Mouse (Mus musculus): ENCODE measurements at regions not wholly inside any gene's neighbourhood (a gene's known extent, or its start where the extent isn't known, plus 50 kb on each side); places are given as distances from the start of the nearest gene placed in this dataset.

DNA sequence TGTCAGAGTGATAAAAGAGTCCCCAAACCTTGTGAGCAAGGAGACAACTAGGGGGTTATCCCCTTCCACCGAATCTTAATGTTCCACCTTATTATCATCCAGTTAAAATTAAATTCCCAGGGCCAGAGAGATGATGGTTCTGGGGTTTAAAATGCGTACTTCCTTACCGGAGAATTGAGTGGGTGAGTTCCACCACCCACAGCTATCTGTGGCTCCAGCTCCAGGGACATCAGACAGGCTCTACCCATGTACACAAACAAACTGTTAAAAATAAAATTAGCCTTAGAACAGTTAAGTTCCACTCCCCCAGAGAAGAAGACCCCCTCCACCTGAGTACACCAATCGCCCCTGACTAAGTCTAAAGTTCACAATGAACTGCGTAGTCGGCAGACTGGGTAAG, 52.0 kb upstream of the Mgat5 start:
- DNase-seq (ENCODE audit: low read depth, low spot score), result no peak

DNA sequence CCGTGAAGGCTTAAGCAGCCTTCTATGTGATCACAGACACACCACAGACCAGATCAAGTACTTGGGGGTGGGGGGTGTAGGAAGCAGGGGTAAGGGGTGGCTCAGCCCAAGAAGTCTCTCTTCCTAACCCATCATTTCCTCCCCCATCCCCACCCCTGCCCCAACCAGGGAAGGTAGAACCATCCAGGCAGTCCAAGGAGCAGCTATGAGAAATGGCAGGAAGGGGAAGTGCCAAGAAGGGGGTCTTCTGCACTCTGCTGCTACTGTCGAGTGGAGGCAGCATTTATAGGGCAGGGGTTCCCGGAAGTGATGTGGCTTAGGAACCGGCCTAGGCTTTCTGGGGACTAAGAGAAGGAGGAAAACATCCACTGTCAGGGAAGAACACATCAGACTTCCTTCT, 69.3 kb upstream of the Mgat5 start:
- DNase-seq (ENCODE audit: low read depth, low spot score), result no peak

DNA sequence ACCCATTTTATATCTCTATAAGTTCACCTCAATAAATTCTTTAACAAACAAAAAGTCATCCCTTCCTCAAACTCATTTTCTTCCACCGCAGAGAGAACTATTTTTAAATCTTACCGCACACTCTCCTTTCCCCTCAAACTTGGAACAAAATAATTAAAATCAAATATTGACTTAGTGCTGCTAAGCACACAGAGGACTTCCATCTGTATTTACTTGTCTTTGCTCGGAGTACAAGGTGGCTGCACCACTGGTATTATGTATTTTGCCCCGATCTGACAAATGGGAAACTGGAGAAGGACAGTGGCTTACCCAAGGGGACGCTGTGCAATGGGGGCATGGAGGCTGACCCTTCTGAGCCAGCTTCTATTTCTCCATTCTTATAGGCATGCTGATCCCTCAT, 72.9 kb upstream of the Mgat5 start:
- DNase-seq (ENCODE audit: low read depth, low spot score), result no peak

DNA sequence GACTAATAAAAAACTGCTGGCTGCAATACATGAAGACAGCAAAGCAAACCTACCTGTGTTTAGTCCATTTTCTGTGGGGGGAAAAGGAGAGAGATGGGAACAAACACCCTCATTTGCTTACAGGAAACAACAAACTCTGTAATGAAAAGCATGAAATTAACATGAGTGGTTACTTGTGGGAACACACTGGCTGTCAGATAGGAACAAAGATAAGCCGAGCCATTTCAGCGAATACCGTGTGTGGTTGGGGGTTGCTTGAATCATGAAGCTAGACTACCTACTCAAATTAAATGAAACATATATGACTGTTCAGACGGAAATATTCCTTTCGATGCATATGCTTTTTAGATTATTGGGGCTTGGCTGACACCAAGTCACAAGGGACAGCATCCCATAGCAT, 80.0 kb upstream of the Mgat5 start:
- DNase-seq (ENCODE audit: low read depth, low spot score), result no peak

DNA sequence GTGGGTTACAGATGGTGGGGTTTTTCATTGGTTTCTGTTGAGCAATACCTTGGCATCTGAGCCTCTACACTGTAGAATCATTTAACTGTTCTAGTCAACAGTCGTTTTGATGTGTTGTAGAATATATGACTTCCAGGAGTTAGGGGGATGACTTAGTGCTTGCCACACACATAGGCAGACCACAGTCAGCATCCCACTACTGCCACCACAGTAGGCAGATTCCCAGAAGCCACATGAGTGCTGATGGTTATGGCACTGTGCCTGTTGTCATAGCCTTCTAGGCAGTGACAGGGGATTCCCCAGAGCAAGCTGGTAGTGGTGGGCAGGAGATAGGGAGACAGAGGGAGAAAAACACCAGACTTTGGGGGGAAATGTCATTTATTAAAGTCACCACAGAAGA, 86.8 kb upstream of the Mgat5 start:
- no peak for DNase-seq (ENCODE audit: low read depth, low spot score)

DNA sequence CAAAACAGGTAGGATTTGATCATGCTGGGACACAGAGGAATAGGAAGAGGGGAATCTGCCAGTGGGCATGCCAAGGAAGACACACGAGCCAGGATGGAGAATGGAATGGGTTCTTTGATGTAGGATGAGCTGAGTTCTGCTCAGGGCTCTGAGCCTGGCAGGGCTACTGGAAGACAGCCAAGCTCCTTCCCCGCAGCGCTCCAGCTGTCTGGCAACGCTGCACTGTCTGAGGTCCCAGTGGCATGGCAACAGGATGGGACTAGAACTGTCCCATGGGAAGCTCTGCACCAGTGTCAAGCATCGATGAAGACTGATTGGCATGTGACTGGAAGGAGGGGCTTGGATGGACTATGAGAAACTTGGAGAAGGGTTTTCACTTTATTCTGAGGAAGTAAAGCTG, 97.3 kb upstream of the Mgat5 start:
- no peak for DNase-seq (ENCODE audit: low read depth, low spot score)

DNA sequence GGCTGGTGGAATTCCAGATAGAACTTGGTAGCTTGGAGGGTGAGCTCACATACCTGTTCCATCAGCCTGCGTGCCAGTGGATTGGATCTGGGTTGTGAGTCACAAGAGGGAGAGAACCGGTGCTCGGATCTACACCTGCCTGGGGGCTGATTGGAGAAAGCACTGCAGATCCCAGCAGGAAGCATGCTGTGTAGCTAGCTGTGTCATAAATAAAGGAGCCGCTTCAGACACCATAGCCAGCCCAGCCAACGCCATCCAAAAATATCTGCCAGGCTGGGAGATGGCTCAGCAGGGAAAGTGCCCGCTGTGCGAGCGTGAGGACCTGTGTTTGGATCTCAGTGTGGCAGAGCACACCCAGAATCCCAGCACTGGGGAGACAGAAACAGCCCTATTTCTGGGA, 99.0 kb upstream of the Mgat5 start:
- DNase-seq (ENCODE audit: low read depth, low spot score), result no peak

DNA sequence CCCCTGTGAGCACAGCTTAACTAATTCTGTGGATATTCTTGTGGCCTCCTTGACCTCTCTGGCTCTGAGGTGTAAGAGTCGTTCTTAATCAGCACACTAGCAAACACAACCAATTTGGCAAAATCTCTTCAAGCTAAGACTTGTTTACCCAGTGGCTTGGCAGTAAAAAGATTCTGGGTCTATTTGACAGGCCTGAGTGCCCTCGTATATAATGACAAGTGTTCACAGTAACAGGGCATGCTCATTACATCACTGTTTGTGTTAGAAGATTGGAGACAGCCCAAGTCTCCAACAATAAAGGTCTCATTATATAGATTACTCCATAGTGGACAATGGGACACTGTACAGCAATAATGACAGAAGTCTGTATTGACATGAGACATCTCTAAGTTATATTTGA, 101.2 kb upstream of the Mgat5 start:
- no peak for DNase-seq (ENCODE audit: low read depth, low spot score)

DNA sequence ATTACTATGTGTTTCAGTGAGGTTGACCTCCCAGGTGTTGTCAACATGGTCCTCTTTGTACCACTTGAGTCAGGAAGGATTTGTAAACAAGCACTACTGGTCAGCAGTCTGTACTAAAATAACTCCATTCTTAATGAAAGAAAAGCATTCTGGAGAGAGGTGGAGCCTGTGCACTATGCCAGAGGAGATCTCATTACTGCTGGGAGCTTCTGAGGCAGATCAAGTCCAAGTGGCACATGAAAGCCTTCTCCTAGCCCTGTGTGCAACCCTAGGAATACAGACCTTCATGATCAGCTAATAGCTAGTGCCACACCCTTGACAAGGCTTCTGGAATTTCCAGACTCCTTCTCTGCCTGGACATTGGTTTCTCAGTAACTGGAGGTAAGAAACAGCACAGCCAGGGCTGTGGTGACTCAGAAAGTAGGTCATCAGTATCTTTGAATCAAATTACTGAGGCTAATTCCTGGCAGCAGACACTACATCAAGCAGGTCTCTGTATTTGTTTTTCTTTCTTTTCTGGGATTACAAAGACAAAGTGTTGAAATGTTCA, 105.9 kb upstream of the Mgat5 start:
- no peak for DNase-seq (ENCODE audit: low read depth, low spot score)

DNA sequence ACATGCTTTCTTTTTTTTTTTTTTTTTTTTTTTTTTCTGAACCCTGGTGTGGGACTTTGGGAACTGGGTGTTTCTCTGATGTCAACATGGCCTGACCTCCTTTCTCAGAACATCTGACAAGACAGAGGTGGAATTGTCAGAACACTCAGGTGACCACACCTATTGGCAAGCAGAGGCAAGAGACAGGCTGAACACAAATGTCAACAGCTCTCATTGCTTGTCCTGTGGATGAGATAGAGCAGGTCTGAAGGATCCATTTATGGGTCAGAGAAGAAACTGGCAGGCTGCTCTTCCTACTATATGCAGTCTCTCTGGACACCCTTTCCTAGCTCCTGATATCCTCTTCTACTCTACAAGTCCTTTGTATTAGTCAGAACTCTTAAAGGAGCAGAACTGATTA, 117.2 kb upstream of the Mgat5 start:
- no peak for DNase-seq (ENCODE audit: low read depth, low spot score)

DNA sequence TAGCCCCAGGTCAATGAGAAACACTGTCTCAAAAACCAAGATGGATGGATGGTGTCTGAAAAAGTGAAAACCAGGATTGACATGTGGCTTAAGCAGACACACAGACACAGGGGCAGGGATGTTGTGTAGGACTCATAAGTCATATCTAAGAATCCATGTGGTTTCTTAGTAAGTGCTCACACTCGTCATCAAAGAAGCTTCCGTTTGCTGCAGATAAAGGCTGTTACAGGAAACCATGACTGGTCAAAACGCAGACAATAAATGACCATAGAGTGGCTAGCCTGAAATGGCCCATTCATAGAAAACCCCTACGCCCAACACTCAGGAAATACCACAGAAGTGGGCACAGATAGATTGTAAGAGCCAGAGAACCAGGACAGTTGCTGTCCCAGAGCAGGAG, 118.8 kb upstream of the Mgat5 start:
- DNase-seq (ENCODE audit: low read depth, low spot score), result no peak

DNA sequence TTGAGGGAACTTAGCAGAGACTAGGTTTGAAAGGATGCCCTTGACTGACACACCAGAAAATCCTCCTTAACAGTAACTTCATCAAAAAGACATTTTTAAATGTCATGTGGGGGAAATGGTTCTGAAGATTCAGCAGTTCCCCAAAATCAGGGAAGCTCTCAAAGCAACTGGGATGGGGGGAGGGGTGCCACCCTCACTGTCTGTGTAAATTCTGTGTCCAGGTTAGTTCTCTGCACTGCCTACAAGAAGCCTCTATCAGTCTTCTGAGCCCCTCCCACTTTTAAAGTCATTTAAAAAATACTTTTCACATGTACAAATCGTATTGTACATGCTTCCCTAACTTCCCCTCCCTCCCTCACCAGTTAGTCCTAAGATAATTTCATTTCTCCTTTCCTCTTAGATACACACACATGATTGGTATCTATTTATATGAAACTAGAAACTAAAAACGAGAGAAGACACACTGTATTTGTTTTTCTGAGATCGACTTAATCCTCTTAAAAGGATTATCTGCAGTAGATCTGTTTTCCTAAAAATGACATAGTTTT, 121.0 kb upstream of the Mgat5 start:
- DNase-seq (ENCODE audit: low read depth, low spot score), result no peak

DNA sequence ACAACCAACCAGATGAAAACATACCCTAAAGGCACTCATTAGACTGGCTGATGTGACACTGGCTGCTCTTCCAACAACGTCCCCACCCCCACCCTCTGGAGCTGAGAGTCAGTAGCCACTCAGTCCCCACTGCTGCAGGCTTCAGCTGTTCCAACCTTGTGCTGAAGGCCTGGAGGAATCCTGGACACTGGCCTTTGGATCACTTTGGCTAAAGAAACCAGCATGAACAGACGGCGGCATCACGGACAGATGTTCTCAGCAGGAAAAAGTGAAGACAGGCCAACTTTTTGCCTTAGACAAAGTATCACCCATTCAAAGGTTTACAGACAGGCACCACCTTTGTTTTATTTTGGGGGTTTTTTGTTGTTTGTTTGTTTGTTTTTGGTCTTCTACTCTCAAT, 125.8 kb upstream of the Mgat5 start:
- no peak for DNase-seq (ENCODE audit: low read depth, low spot score)

DNA sequence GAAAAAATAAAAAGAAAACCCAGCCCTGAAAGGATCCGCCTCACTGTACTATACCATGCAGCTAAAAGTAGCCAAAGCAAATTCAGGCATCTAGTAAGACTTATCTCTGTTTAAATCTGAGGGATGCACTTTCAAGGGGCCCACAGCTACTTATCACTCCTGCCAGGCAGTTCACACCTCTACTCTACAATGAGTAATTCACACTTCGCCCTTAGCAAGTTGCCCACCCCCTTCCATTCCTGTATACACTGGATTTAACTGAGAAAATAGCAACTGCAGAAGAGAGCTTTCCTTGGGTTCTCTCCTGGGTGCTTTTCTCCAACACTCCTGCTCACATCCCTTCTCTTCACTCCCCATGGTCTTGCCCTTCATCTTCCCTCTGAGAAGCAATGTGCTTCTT, 142.4 kb upstream of the Mgat5 start:
- no peak for DNase-seq (ENCODE audit: low read depth, low spot score)

DNA sequence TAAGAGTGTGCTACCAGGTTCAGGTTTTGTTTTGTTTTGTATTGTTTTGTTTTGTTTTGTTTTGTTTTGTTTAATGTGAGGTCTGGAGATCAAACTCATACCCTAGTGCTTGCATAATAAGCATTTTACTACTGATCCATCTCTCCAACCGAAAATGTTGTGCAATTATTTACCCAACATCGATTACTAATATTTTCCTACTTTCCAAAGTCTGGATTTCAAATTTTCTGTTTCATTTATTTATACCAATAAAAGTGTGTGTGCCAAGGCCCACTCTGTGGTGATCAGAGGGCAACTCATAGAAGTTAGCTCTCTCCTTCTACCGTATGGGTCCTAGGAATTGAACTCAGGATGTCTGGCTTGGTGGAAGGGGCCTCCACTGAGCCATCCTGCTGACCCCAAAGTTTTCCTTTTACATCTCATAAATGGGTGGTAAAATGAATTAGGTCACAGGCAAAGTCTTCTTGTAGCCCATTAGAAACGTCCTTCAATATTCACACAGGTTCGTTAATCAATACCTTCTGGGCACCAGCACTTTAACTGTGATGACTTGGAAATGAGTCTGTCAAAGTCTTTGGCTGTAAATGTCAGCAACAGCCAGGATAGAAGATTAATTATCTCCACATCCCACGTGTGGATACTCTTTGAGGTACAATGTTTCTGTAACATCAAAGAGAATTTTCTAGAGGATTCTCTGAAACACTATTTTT, 158.9 kb upstream of the Mgat5 start:
- DNase-seq (ENCODE audit: low read depth, low spot score), result no peak

DNA sequence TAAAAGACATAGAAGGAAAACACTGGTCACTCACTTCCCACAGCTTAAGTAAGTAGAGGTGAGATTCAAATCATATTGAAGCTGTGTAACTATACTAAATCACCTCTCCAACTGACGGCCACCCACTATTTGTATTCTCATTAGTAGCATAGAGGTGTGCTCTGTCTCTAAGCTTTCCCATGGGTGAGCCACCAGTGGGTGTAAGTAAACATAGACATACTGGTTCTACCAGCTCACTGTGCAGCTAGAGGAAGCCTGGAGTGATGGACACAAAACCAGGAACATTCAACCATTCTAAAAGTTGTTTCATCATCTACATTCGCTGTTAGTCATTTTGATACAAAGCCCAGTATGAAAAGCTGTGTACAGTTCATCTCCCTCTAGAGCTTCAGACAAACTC, 170.1 kb upstream of the Mgat5 start:
- DNase-seq (ENCODE audit: low read depth, low spot score), result no peak

DNA sequence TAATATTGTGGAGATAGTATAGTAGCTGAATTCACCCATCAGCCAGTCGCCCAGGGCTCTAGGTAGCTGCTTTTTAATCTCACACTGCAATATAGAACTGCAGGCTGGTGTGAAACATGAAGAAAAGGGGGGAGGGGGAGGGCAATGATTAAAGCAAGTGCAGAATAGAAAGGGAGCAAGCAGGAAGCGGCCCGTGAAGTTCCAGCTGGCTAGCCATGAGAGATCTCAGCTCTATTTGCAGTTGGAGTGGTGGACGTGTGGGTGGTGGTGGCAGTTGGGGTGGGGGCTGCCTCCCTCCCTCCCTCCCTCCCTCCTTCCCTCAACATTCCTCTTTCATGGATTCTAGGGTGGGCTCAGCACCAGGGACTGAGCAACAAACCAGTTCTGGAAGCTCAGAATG, 173.3 kb upstream of the Mgat5 start:
- DNase-seq (ENCODE audit: low read depth, low spot score), result no peak

DNA sequence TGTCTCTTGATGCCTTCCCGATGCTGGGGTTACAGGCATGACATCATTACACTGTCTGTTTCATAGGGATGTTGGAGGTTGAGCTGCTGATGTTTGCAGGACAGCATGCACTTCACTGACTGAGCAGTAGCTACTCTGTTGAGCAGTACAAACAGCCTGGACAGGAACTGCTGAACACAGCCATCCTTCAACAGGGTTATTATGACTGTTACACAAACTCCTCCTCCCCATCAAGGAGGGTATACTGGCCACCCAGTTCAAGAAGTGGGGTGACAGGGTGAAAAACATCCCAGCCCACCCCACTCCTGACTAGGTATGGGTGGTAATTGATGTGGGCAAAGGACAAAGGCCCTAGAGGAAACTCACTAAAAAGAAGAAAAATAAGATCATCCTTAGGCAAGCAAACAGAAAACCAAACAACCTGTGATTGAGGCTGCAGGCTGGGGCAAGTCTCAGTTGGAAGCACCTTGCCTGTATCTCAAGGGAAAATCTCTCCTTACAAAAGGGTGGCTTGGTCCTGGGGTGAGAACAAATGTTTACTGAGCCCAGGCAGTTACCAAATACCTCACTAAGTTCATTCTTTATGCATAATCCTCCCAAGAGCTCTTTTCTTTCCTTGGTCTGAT, 175.8 kb upstream of the Mgat5 start:
- no peak for DNase-seq (ENCODE audit: low read depth, low spot score)

DNA sequence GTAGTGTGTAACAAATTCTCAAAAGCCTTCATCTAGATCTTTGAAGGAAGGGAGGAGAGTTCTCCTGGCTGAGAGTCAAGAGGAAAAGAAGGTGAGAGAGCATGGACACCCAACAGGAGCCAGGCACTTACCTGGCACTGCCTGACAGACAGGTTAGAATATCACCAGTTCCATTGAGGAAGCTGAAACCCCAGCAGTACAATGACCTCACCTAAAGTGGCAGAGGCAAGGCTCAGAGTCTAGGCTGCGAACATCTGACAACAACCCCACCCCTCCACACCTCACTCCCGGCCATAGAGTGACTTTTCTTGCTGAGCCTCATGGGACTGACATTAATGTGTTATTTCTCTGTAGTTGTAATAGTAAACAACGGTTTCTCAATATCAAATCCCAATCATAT, 181.7 kb upstream of the Mgat5 start:
- DNase-seq (ENCODE audit: low read depth, low spot score), result no peak

DNA sequence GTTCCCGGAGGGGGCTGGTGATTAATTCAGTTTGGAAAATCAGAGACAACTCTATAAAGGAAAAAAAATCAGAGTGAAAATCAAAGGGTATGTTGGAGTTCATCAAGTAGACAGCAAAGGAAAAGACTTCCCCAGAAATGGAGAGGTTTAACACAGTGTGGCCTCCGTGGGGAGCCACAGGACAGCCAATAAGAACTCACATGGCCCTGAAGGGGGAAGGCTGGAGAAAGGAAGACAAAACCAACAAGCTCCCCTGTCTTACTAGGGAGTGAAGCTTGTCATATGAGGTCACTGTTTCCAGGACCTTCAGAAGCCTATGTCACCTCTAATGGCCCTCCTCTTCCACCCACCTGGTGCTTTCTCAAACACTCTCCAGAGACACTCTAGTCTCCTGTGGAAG, 187.1 kb upstream of the Nckap5 start:
- no peak for DNase-seq (ENCODE audit: low read depth, low spot score)

DNA sequence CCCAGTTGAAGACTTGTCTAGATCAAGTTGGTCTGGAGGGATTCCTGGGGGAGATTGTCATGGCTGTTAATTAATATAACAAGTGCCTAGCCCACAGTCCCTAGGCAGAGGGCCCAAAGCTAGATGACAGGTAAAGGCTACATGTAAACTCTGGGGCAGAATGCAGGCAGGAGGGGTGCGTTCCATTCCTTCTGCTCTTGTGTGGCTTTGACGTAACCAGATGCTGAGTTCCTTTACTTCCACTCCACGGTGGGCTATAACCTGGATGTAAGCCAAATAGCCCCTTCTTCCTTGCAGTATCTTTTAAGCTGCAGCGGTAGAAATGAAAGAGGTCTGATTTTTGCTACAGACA, 185.3 kb upstream of the Nckap5 start:
- DNase-seq (ENCODE audit: low read depth, low spot score), result no peak

DNA sequence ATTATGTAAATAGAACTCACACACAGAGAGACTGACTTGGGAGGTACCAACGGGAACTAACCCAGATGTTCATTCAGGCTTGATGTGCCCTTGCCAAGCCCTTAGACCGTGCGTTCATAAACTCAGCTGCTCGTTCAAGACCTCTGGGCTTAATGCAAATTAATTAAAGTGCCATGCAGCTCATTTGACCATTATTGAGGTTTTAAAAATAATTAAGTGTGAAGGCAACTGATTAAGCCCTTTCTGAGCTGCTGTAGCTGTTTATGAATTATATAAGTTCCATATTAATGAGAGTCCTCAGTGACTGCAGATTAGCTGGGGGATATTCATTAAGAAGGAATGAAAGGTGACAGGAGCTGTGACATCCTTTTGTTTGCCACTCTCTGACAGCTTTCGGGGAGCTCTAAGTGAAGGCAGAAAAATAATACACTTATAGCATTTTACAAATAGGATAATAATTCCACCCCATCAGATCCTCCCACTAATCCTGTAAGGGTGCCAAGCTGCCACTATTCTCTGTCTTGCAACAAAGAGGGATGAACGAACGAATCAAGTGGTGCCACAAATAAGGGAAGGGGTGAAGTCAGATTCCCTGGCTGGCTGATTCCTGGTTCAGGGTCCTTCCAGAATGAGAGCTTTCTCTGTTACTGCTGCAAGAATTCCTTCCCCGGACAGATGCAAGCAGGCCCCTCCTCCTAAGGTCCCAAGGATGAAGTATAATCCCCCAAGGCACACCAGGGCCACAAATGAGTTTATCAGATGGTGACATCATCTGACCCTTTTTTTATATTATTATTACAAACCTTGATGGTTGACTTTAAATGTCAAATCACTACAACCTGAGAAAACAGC, 184.7 kb upstream of the Nckap5 start:
- no peak for DNase-seq (ENCODE audit: low read depth, low spot score)

All from retina, adult 2 months (tissue).